Mouse (Mus musculus) heart, postnatal 0 days (tissue): ENCODE measurements at regions not wholly inside any gene's neighbourhood (a gene's known extent, or its start where the extent isn't known, plus 50 kb on each side); places are given as distances from the start of the nearest gene placed in this dataset.

Source experiments
- CTCF ChIP-seq: IDR thresholded peaks from 2 replicates; pipeline ENCODE4 v1.5.1; 2016; ENCODE audit warnings: antibody characterized with exemption, control low read depth, low read depth
- EP300 ChIP-seq: IDR thresholded peaks from 2 replicates; pipeline ENCODE4 v1.6.1; 2016; ENCODE audit warnings: antibody characterized with exemption, low read depth

GRCm38 (mm10) chr6:84385696-84386095 is 208.0 kb downstream of the Cyp26b1 start:
- TF ChIP-seq CTCF (no peak), EP300 (no peak)
